Mouse (Mus musculus) frontal cortex, postnatal 10 days (tissue): ENCODE measurements around the gene Eapp.

Source experiments
- DNase-seq, 2 experiments: peaks; one replicate each; pipeline ENCODE4 v3.0.0; 2022; ENCODE audit warnings: low spot score in 2 of 2, mixed read lengths in 1 of 2

The Eapp gene

DNA sequence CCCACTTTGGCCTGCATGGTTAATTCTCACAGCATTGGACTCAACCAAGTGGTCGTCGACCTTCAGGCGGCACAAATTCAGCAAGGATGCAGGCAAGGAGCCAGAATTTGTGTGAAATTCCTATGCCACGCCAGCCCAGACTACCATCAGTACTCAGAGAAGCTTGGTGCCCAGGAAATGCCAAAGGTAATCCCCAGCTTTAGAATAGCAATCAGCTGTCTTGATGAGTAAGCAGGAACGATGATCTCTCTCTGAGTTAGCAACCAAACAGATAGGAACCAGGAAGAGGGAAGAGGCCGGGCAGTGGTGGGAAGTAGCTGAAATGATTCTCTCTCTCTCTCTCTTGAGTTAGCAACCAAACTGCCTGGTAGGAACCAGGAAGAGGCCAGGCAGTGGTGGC lies 55.4 kb downstream of the Eapp start:
- DNase-seq, result no peak

DNA sequence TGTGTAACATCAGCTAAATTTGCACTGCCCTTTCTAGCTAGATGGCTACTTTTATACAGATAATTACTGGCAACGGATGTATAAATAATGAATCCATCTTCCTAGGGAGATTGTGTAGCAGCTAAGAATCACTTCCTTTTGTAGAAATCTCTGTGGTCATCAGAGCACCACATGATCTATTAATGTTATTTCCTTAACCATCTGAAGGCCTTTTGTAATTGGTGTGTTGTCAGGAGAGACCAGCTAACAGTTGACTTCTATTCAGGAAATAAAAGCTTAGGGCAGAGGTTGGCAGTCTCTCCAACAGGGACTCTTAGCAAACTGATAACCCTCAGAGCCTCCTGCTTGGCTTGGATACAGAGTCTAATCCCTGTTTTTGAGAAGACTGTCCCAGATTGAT lies 58.7 kb downstream of the Eapp start:
- DNase-seq, result no peak

DNA sequence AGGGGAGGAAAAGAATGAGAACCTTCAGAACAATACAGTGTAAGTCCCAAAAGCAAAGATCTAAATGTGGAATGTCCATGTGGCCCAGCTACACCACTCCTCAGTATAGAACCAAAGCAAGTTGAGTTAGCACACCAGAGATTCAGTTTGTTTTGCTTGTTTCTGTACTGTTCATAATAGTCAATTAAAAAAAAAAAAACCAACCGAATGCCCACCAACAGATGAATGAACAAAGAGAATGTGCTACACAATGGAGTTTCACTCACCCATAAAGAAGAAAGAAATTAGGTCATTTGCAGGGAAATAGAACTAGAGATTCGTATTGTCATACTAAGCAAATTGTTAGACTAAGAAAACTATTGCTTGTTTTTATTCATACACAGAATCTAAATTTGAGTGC lies 63.6 kb downstream of the Eapp start:
- DNase-seq, result no peak

DNA sequence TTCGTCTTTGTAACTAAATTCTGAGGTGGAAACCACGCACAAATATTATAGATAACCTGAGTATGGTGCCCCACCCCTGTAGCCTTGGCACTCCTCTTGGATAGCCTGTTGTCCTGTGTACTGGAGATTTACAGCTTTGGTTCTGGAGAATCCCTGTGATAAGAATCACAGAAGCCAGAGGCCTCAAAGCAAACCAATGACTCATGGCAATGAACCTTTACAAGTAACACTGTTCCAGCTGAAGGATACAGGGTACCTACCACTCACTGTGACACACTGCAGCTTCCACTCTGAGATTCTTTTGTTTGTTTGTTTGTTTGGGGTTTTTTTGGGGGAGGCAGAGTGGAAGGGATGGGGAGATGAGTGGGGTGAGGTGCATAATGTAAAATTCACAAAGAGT lies 73.8 kb downstream of the Eapp start:
- no peak for DNase-seq
